Mouse (Mus musculus) liver, embryonic 11.5 days (tissue): ENCODE measurements around the gene Muc3. TPM values are rescaled to one million over a fixed set of nuclear protein-coding genes. Genes with fewer than 3 reads are reported as not detected.
A peak's percentile ranks its signal among the peaks of the same experiment; 100 is the strongest.

ENCODE experiments used
- ATAC-seq: fragments of 200-750 bp; cut with Nextera tagmentation; replicated peaks from 2 replicates; pipeline ENCODE4 v1.8.0; 2017; ENCODE audit warnings: moderate number of reproducible peaks, mild to moderate bottlenecking, moderate TSS enrichment, moderate library complexity; ENCODE audit not compliant: low FRiP score
- DNase-seq: peaks from one replicate; pipeline ENCODE4 v3.0.0-alpha.2; 2017; ENCODE audit warnings: low spot score
- H3K27ac ChIP-seq: fragments of 300-500 bp; sonication (generic); 2 replicates; pipeline ENCODE4 v1.5.1; 2014; ENCODE audit warnings: mild to moderate bottlenecking, low read depth, low read length, control low read depth
- H3K27me3 ChIP-seq: fragments of 300-500 bp; sonication (generic); replicated peaks from 2 replicates; pipeline ENCODE4 v1.6.1; 2014; ENCODE audit warnings: low read length, mixed read lengths; ENCODE audit not compliant: control insufficient read depth, insufficient read depth
- H3K36me3 ChIP-seq: fragments of 300-500 bp; sonication (generic); 2 replicates; pipeline ENCODE4 v1.6.1; 2014; ENCODE audit warnings: mild to moderate bottlenecking, low read length, moderate library complexity, mixed read lengths; ENCODE audit not compliant: control insufficient read depth, insufficient read depth
- H3K4me1 ChIP-seq: fragments of 300-500 bp; sonication (generic); replicated peaks from 2 replicates; pipeline ENCODE4 v1.6.1; 2014; ENCODE audit warnings: low read length, mixed read lengths; ENCODE audit not compliant: control insufficient read depth, insufficient read depth
- H3K4me2 ChIP-seq: fragments of 300-500 bp; sonication (generic); 2 replicates; pipeline ENCODE4 v1.6.1; 2014; ENCODE audit warnings: mild to moderate bottlenecking, control low read depth, moderate library complexity
- H3K4me3 ChIP-seq: fragments of 300-500 bp; sonication (generic); 2 replicates; pipeline ENCODE4 v1.5.1; 2014; ENCODE audit warnings: low read depth, low read length, control low read depth
- H3K9ac ChIP-seq: fragments of 300-500 bp; sonication (generic); 2 replicates; pipeline ENCODE4 v1.6.1; 2014; ENCODE audit warnings: low read depth, low read length, control low read depth
- H3K9me3 ChIP-seq: fragments of 300-500 bp; sonication (generic); 2 replicates; pipeline ENCODE4 v1.6.1; 2016; ENCODE audit warnings: low read length, inconsistent platforms, mixed read lengths; ENCODE audit not compliant: control insufficient read depth
- WGBS: fragments of 180-500 bp; shearing (Covaris S2); extraction: QIAGEN DNeasy Blood & Tissue Kit; methylation state at CpG from one replicate; pipeline ENCODE4 v1.1.7; 2014; 5-methylcytosine and 5-hydroxymethylcytosine counted together
- polyA plus RNA-seq: library from polyadenylated mRNA; unstranded; fragments of >200 nt; fragmentation: Nextera tagmentation; extraction: Ambion mirVana; gene quantifications from 2 replicates; pipeline ENCODE4 v1.2.1, GENCODE M21; 2014

The Muc3 gene
- polyA plus RNA-seq, 1 experiment from 2014 or later = not detected

- Histone ChIP-seq H3K4me3 (no peak overlapping the region), H3K27me3 (no peaks in the 10 kb centered on the region), H3K27ac (no peak overlapping the region), H3K9me3 (peaks cover 11% of the 10 kb centered on the region), H3K4me2 (peak overlapping the region; percentile 23; the same call in 1 of the 2 replicates), H3K4me1 (peaks cover 17% of the 10 kb centered on the region), H3K9ac (no peak overlapping the region), H3K36me3 (no peaks in the 10 kb centered on the region; the same call in 1 of the 2 replicates)
- ATAC-seq = no peak; the same call in 1 of the 2 replicates
- DNase-seq = peak; percentile 75
- 4% methylated on average over 6 of the region's 6 CpGs for WGBS
These were observed 42.1 kb downstream of the Muc3 start for GRCm38 (mm10) chr5:137107024-137107423.

- Histone ChIP-seq H3K9ac (no peak overlapping the region), H3K36me3 (no peaks in the 10 kb centered on the region), H3K4me2 (no peak overlapping the region), H3K27me3 (no peaks in the 10 kb centered on the region), H3K4me1 (peaks cover 17% of the 10 kb centered on the region), H3K27ac (no peak overlapping the region), H3K4me3 (no peak overlapping the region), H3K9me3 (peaks cover 8% of the 10 kb centered on the region; the same call in 1 of the 2 replicates)
- 79% methylated on average over 4 of the region's 4 CpGs for WGBS
- no peak for ATAC-seq
- no peak for DNase-seq
These were observed 42.7 kb downstream of the Muc3 start for GRCm38 (mm10) chr5:137106434-137106833.

DNA sequence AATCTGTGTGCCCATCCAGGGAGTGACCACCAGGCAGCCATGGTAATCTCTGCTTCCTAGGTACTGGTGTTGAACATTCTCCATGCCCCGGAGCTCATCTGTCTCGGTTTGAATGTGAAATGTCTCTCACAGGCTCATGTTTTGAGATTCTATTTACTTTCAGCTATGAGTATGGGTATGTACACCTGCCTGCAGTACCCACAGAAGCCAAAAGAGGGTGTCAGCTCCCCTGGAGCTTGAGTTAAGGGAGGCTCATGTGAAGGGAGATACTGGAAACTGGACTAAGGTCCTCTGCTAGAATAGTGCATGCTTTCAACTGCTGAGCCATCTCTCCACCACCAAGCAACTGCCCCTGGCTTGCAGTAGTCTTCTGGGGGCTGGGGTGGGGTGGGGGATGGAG lies 45.2 kb downstream of the Muc3 start:
- Histone ChIP-seq H3K4me2 (no peak overlapping the region), H3K27me3 (no peaks in the 10 kb centered on the region), H3K36me3 (no peaks in the 10 kb centered on the region), H3K9ac (peak overlapping the region; percentile 61; the same call in 1 of the 2 replicates), H3K27ac (peak overlapping the region; percentile 96), H3K4me3 (no peak overlapping the region), H3K4me1 (peaks cover 19% of the 10 kb centered on the region), H3K9me3 (no peaks in the 10 kb centered on the region)
- DNase-seq (no peak), ATAC-seq (no peak)
- WGBS = 98% methylated on average over 2 of the region's 2 CpGs

GRCm38 (mm10) chr5:137102575-137103522 lies 46.3 kb downstream of the Muc3 start:
- Histone ChIP-seq H3K36me3 (no peaks in the 10 kb centered on the region), H3K9me3 (no peaks in the 10 kb centered on the region), H3K4me1 (peaks cover 23% of the 10 kb centered on the region), H3K27me3 (no peaks in the 10 kb centered on the region), H3K9ac (peak overlapping the region; percentile 61), H3K4me3 (no peak overlapping the region), H3K4me2 (peak overlapping the region; percentile 49), H3K27ac (peak overlapping the region; percentile 96)
- DNase-seq (peak; percentile 77), ATAC-seq (peak; percentile 92)
- whole genome bisulfite sequencing = 52% methylated on average over 28 of the region's 28 CpGs

- WGBS = 78% methylated on average over 10 of the region's 10 CpGs
- H3K4me1 ChIP-seq = peaks cover 23% of the 10 kb centered on the region
These were observed 47.0 kb downstream of the Muc3 start for GRCm38 (mm10) chr5:137102078-137102477.

DNA sequence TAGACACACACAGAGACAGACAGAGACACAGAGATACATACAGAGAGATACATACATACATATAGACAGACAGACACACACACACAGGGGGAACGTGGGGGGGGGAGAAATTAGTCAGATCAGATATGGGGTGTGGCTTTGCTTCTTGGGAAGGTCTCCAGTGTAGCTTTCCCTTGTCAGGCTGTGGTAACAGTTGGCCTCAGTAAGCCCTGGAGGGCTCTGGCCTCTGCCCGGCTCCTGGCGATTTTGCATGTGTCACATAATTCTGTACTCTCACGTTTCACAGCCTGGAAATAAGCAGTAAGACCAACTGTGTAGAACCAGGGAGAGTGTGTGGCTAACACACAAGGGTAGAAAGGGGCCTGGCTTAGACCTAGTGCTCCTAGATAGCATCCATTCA lies 48.5 kb downstream of the Muc3 start:
- 51% methylated on average over 4 of the region's 4 CpGs for WGBS
- no peak for DNase-seq
- no peak for ATAC-seq
- Histone ChIP-seq H3K27me3 (no peaks in the 10 kb centered on the region), H3K27ac (peak overlapping the region; percentile 28; the same call in 1 of the 2 replicates), H3K4me2 (no peak overlapping the region), H3K4me3 (no peak overlapping the region), H3K9ac (no peak overlapping the region), H3K9me3 (no peaks in the 10 kb centered on the region), H3K4me1 (peaks cover 23% of the 10 kb centered on the region), H3K36me3 (no peaks in the 10 kb centered on the region)

More at GRCm38 (mm10) chr5:137102078-137102477, 47.0 kb downstream of the Muc3 start:
- ATAC-seq = no peak
- no peaks in the 10 kb centered on the region for H3K9me3 ChIP-seq
- no peak overlapping the region for H3K4me3 ChIP-seq
- no peak overlapping the region for H3K4me2 ChIP-seq
- H3K36me3 ChIP-seq = no peaks in the 10 kb centered on the region
- no peak for DNase-seq
- H3K9ac ChIP-seq = peak overlapping the region; percentile 35; the same call in 1 of the 2 replicates
- peak overlapping the region; percentile 96; the same call in 1 of the 2 replicates for H3K27ac ChIP-seq
- H3K27me3 ChIP-seq = no peaks in the 10 kb centered on the region

DNA sequence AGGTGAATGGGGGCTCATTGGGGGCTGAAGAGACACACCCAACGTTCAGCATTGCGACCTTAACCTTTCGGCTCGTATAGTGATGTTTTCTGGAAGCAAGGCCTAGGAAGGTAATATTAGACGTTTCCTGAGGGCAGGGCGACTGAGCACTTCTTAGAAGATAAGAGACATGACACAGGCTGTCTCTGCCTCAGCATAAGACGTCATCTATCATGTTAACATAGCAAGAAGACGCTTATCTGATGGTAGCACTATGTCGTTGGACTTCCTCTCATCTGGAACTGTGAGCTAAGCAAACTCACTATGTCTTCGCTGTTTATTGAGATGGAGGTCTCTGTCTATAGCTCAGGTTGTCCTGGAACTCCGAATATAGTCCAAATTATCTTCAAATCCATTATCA lies 50.7 kb downstream of the Muc3 start:
- Histone ChIP-seq H3K4me1 (peaks cover 20% of the 10 kb centered on the region), H3K9ac (no peak overlapping the region; the same call in 1 of the 2 replicates), H3K27ac (no peak overlapping the region), H3K4me3 (no peak overlapping the region), H3K27me3 (no peaks in the 10 kb centered on the region), H3K9me3 (no peaks in the 10 kb centered on the region), H3K36me3 (no peaks in the 10 kb centered on the region), H3K4me2 (peak overlapping the region; percentile 17; the same call in 1 of the 2 replicates)
- ATAC-seq = peak; percentile 54
- 44% methylated on average over 11 of the region's 11 CpGs for WGBS
- no peak for DNase-seq

DNA sequence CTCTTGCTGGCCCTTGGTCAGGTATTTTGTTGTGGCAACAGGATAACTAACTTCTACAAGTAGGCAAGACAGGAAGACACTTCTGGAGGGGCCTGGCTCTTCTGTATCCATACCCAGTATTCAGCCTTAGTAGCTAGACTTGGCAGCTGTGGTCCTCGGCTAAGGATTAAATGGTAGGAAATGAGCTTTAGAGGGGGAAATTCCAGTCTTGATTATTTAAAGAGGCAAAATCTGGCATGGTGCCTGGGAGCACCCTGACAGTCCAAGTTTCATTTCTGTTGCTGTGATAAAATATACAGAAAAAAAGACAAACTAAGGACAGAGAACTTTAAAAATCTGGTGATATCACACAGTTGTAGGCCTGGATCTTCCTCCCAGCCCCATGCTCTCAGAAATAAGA lies 53.1 kb downstream of the Muc3 start:
- WGBS = 75% methylated on average over 1 of the region's 1 CpGs
- Histone ChIP-seq H3K4me1 (peaks cover 10% of the 10 kb centered on the region), H3K36me3 (no peaks in the 10 kb centered on the region), H3K4me2 (no peak overlapping the region), H3K4me3 (no peak overlapping the region), H3K27ac (no peak overlapping the region), H3K9ac (no peak overlapping the region), H3K9me3 (no peaks in the 10 kb centered on the region), H3K27me3 (no peaks in the 10 kb centered on the region)
- DNase-seq (no peak), ATAC-seq (no peak)
